Mouse (Mus musculus) fat pad, adult 2 months (tissue): ENCODE measurements at regions not wholly inside any gene's neighbourhood (a gene's known extent, or its start where the extent isn't known, plus 50 kb on each side); places are given as distances from the start of the nearest gene placed in this dataset.

Experiments used
- DNase-seq: peaks from one replicate; pipeline ENCODE4 v3.0.0-alpha.2; 2011; ENCODE audit warnings: low read depth, low spot score; ENCODE audit errors: extremely low read depth

- no peak for DNase-seq
Measured at GRCm38 (mm10) chr1:128681261-128681660, 89.2 kb upstream of the Cxcr4 start.

DNA sequence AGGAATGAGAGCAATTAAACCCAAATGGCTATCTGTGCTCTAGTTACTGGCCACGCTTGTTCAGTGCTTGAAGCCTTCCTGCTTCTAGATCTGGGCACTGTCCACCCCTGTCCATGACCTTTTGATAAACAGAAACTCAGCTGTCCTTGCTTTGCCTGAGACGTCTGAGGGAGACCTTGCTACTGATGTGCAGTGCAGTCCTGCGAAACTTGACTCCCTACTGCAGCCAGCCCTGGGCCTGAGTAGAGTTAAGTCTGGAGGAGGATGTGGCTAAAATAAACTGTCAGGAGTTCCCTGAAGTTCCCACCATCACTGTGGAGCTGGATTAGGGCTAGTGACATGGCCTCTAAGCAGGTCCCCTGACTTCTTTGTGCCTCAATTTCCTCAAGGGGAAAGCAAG is 88.4 kb upstream of the Cxcr4 start:
- DNase-seq, result no peak

GRCm38 (mm10) chr1:128680012-128680411 is 87.9 kb upstream of the Cxcr4 start:
- no peak for DNase-seq

DNA sequence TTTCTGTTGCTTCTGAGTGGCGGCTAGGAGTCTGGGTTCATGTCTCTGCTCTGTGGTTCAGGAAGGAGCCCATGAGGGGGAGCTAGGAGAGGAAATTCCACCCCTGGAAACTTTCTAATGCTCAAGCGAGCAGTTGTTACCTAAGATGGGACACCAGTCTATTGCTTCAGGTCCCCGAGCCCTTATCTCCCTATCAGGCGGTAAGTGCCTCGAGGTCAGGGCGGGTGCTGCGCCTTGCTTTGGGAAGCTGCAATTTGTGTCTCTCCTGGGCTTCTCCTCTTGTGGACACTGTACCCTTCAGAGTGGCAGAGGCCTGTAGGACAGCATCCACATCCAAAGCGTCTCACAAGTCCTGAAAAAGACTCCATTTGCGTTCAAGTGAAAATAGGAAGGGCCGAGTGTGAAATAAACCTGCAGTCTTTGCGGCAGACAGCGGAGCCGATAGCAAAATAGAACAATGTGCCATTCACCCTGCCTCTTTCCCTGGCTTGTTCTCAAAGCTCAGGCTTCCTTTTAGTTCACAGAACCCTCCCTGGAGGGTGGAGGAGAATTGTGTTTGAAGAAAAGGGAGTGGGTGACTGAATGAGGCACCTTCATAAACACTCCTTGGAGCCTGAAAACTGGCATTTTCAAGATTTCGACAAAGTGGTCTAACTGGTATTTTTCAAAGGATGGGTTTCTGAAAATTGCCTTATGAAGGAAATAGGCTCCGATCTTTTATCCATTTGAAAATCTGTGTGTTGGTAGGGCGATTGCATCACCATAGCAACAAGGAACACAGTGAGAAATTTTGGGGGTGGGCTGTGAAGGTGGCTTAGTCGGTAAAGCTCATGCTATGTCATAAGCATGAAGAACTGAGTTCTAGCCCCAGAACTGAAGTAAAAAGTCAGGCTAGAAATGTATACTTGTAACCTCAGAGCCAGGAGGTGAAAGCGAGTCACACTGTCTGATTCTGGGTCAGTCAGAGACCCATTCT is 87.2 kb upstream of the Cxcr4 start:
- DNase-seq, result no peak

DNA sequence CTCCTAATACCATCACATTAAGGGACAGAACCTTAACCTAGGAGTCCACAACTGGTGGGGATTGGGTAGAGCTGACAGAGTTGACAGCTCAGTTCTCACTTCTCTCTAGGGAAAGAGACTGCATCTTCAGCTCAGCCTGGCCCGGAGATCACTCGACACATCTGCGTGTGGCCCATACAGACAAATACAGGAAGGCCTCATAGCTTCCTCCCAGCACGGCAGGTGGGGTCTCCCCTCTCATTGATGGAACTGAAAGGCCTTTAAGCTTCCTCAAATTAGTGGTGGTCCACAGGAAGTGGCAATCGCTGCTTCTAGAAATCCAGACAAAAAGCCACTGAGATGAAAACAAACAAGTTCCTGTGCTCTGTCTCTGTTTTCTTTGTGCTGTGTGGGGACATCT is 83.4 kb upstream of the Cxcr4 start:
- DNase-seq, result no peak

- DNase-seq, result peak; percentile 54
Measured at GRCm38 (mm10) chr1:128672306-128672705, 80.2 kb upstream of the Cxcr4 start.

DNA sequence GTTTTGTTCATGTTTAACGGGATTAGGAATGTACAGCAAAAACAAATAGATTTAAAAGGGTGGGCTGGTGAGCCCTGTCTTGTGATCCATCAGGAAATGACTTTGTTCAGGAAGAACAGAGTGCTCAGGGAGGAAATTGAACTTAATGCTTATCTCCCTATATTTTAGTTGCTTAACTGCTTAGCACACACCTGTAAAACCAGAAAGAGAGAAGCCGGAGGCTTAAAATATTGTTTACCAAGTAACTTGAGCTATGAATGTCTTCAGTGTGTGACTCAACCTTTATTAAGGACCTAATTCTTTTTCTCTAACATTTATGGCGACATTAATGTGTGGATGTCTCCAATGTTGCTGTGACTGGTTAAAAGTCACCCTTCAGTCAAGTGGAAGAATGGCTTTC is 79.4 kb upstream of the Cxcr4 start:
- DNase-seq, result peak; percentile 50

GRCm38 (mm10) chr1:128671016-128671415 is 78.9 kb upstream of the Cxcr4 start:
- no peak for DNase-seq

GRCm38 (mm10) chr1:128669241-128669666 is 77.2 kb upstream of the Cxcr4 start:
- DNase-seq, result no peak

GRCm38 (mm10) chr1:128668718-128669117 is 76.6 kb upstream of the Cxcr4 start:
- DNase-seq, result no peak

GRCm38 (mm10) chr1:128667121-128667762 is 75.1 kb upstream of the Cxcr4 start:
- DNase-seq, result no peak

DNA sequence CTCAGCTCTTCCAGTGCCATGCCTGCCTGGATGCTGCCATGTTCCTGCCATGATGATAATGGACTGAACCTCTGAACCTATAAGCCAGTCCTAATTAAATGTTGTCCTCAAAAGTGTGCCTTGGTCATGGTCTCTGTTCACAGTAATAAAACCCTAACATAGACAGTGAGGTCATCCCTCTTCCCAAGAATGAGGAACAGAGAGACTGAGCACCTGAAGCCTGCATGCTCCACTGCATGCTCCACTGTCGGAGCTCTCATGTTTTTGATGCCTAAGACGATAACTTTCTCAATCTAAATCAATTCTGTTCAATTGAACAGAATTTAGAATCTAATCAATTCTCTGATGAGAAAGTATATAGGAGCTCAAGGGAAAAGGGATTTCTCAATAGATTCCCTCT is 71.1 kb upstream of the Cxcr4 start:
- no peak for DNase-seq

GRCm38 (mm10) chr1:128659857-128660256 is 67.8 kb upstream of the Cxcr4 start:
- no peak for DNase-seq

DNA sequence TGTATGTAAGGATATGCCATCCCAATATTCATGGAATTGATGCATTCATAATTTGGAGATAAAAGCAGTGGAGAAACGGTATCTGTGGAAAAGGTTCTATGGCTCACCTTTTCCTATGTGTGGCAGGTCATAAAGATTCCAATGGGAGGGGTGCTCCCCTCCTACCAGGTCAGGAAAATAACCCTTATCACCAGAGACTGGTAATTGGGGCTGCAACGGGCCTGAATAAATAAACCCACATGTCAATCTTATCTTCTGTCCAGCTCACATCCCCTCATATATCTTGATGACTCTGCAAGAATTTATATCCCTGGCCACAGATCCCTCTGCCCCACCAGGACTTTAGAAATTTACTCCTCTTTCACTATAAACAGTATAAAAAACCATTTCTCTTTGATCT is 66.7 kb upstream of the Cxcr4 start:
- DNase-seq, result no peak

- no peak for DNase-seq
Measured at GRCm38 (mm10) chr1:128654099-128654862, 62.2 kb upstream of the Cxcr4 start.

DNA sequence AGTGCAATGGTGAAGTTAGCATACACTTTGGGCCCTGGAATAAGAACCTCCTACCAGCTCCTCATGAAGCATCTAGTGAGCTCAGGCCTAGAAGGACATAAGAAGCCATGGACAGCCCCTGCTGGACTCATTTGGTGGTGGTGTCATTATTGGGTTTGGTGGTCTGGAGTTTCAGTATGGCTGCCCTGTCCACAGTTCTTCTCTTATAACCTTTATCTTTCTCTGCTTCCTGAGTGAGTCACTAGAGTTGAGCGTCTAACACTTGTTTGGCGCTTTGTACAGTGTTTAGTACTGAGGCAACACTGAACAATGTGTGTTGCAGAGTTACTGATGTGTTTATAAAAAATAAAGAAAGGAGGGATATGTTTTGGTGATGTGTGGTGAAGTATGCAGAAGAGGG is 58.5 kb upstream of the Cxcr4 start:
- no peak for DNase-seq

GRCm38 (mm10) chr1:128649490-128650178 is 57.5 kb upstream of the Cxcr4 start:
- peak; percentile 80 for DNase-seq

GRCm38 (mm10) chr1:128643316-128643776 is 51.3 kb upstream of the Cxcr4 start:
- DNase-seq, result no peak

- DNase-seq, result no peak
Measured at GRCm38 (mm10) chr1:128642212-128642611, 50.1 kb upstream of the Cxcr4 start.
